Mouse (Mus musculus) olfactory bulb, adult 2 months (tissue): ENCODE measurements around the gene Tctn3.

ENCODE experiments used
- CTCF ChIP-seq: fragments of 200-500 bp; IDR thresholded peaks from 2 replicates; pipeline ENCODE4 v1.5.1; 2012; ENCODE audit warnings: low read depth, mild to moderate bottlenecking, low read length, moderate library complexity; ENCODE audit not compliant: insufficient read depth
- POLR2A ChIP-seq: fragments of 200-500 bp; IDR thresholded peaks from 2 replicates; pipeline ENCODE4 v1.6.1; 2012; ENCODE audit warnings: mild to moderate bottlenecking, low read depth, low read length, moderate library complexity; ENCODE audit not compliant: insufficient read depth

DNA sequence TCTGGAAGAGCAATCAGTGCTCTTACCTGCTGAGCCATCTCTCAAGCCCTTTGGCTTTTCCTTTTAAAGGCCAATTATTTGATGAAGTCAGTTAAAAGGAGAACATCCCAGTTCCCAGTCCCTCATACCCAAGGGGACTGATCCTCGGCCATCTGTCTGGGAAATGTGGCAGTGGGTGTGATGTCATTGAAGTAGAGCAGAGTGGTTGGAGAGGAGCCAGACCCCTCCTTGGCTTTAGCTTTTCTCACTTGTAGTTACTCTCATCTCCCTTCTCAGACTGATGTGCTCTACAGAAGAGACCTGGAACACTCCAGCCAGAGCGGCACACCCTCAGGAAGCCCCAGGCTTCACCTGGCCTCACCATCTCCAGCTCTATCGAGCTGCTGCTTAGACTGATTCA is 44.4 kb downstream of the Tctn3 start:
- TF ChIP-seq POLR2A (no peak), CTCF (no peak)
